Mouse (Mus musculus) ES-E14 (cell line): ENCODE measurements around the gene Tead1.

Experiments used
- MAFK ChIP-seq: IDR thresholded peaks from 2 replicates; pipeline ENCODE4 v1.6.1; 2014; ENCODE audit warnings: mild to moderate bottlenecking, low read depth, low read length, inconsistent platforms; ENCODE audit not compliant: insufficient read depth
- ZNF384 ChIP-seq: IDR thresholded peaks from 2 replicates; pipeline ENCODE4 v1.6.1; 2012; ENCODE audit warnings: low read depth, low read length, inconsistent platforms

DNA sequence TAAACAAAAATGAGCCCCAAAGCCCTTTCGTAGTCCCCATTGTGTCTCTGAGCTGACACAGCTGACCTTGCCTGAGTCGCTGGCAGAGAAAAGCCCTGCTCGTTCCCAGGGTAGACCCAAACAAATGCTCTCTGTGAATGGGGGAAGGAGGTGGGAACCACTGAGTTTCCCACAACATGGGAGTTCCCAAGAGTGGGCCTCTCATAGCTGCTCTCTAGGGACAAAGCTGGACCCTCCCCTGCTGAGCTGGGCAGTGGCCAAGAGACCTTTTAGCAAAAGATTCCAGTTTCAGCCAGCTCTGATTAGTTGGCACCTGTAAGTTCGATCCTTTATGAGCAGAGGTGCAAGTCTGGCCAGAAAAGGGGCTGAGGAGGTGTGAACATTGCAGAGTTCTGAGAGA, 243.7 kb downstream of the Tead1 start:
- TF ChIP-seq ZNF384 (no peak), MAFK (no peak)
